Comparison of ENCODE assay signal across 21 mouse cellular contexts in genomic region chr19:26761257-26761656, GRCm38 (mm10).
A peak's percentile ranks its signal among the peaks of the same experiment; 100 is the strongest.
DNase-seq lines count a peak whose midpoint lies in the region; ATAC-seq and TF ChIP-seq lines count a peak whose summit lies in the region.
"Had no signal": no experiment of that assay in that cellular context is flagged by ENCODE, and none has a peak within 500 bp of the region (broad histone marks: within the 10 kb centered on the region; RNA-seq: fewer than 3 reads in every experiment).

No protein-coding gene starts in this region.

- H3K9me3 ChIP-seq in forebrain, embryonic 14.5 days (replicated peaks; ENCODE audit: control insufficient read depth, low read length) = no peaks in the 10 kb centered on the region
- no peaks in the 10 kb centered on the region for H3K9me3 ChIP-seq in forebrain, embryonic 11.5 days (ENCODE audit: control insufficient read depth, low read length)
- no peaks in the 10 kb centered on the region for H3K9me3 ChIP-seq in midbrain, embryonic 12.5 days
- H3K9me3 ChIP-seq in midbrain, embryonic 11.5 days (ENCODE audit: control insufficient read depth, low read length) = no peaks in the 10 kb centered on the region
- no peaks in the 10 kb centered on the region for H3K9me3 ChIP-seq in embryonic facial prominence, embryonic 11.5 days (replicated peaks; ENCODE audit: control insufficient read depth, low read length)
- no peaks in the 10 kb centered on the region for H3K9me3 ChIP-seq in midbrain, postnatal 0 days (ENCODE audit: low read length)
- H3K9me3 ChIP-seq: embryonic facial prominence, embryonic 15.5 days; heart, embryonic 12.5 days; hindbrain, embryonic 15.5 days had no signal

- no peak for DNase-seq in forebrain, embryonic 14.5 days (ENCODE audit: low spot score)
- no peak for DNase-seq in forebrain, embryonic 11.5 days (ENCODE audit: low spot score)
- no peak for DNase-seq in midbrain, embryonic 11.5 days (ENCODE audit: low spot score, missing footprints)
- DNase-seq in embryonic facial prominence, embryonic 11.5 days (ENCODE audit: low spot score) = peak; percentile 57
- DNase-seq in midbrain, postnatal 0 days (ENCODE audit: low spot score) = no peak
- no peak for DNase-seq in spleen, postnatal 4 days (ENCODE audit: low spot score in 2 of 2)
- DNase-seq: adrenal gland, adult 8-10 months; adrenal gland, postnatal 36 days; cerebellum, adult 11 months; cerebellum, adult 9-10 months; cerebellum, postnatal 25 days; gastrocnemius, adult 2 months; gastrocnemius, postnatal 25 days; heart, postnatal 36 days; kidney, adult 2 months had no signal

- peaks cover 9% of the 10 kb centered on the region; the same call in 1 of the 2 replicates for H3K36me3 ChIP-seq in forebrain, embryonic 14.5 days (ENCODE audit: control insufficient read depth, insufficient read depth, low read length)
- no peaks in the 10 kb centered on the region for H3K36me3 ChIP-seq in forebrain, embryonic 11.5 days (ENCODE audit: control insufficient read depth, insufficient read depth, low read length)
- H3K36me3 ChIP-seq in midbrain, embryonic 12.5 days = 0 out of 2 replicates have a peak, but pooled peaks cover 6% of the 10 kb centered on the region
- H3K36me3 ChIP-seq in midbrain, embryonic 11.5 days (ENCODE audit: control insufficient read depth, insufficient read depth, low read length) = no peaks in the 10 kb centered on the region
- no peaks in the 10 kb centered on the region; the same call in 1 of the 2 replicates for H3K36me3 ChIP-seq in embryonic facial prominence, embryonic 11.5 days (replicated peaks; ENCODE audit: control insufficient read depth, insufficient read depth, low read depth, low read length)
- H3K36me3 ChIP-seq in midbrain, postnatal 0 days (ENCODE audit: insufficient read depth, low read length) = no peaks in the 10 kb centered on the region
- H3K36me3 ChIP-seq: heart, embryonic 12.5 days had no signal

- H3K4me2 ChIP-seq in forebrain, embryonic 14.5 days (ENCODE audit: low read length) = no peak overlapping the region
- no peak overlapping the region for H3K4me2 ChIP-seq in forebrain, embryonic 11.5 days (ENCODE audit: low read depth, low read length, severe bottlenecking)
- H3K4me2 ChIP-seq in midbrain, embryonic 12.5 days (replicated peaks) = no peak overlapping the region
- no peak overlapping the region for H3K4me2 ChIP-seq in midbrain, embryonic 11.5 days
- no peak overlapping the region for H3K4me2 ChIP-seq in embryonic facial prominence, embryonic 11.5 days (ENCODE audit: low read depth, low read length)
- no peak overlapping the region for H3K4me2 ChIP-seq in midbrain, postnatal 0 days (ENCODE audit: low read depth, low read length, poor library complexity, severe bottlenecking)
- H3K4me2 ChIP-seq: embryonic facial prominence, embryonic 15.5 days; heart, embryonic 12.5 days; hindbrain, embryonic 15.5 days had no signal

- H3K27me3 ChIP-seq in forebrain, embryonic 14.5 days (replicated peaks; ENCODE audit: control insufficient read depth, insufficient read depth, low read length) = no peaks in the 10 kb centered on the region
- H3K27me3 ChIP-seq in forebrain, embryonic 11.5 days (ENCODE audit: control insufficient read depth, insufficient read depth, low read length) = no peaks in the 10 kb centered on the region
- H3K27me3 ChIP-seq in midbrain, embryonic 12.5 days = no peaks in the 10 kb centered on the region
- H3K27me3 ChIP-seq in midbrain, embryonic 11.5 days (ENCODE audit: control insufficient read depth, insufficient read depth, low read length) = no peaks in the 10 kb centered on the region
- no peaks in the 10 kb centered on the region for H3K27me3 ChIP-seq in embryonic facial prominence, embryonic 11.5 days (ENCODE audit: control insufficient read depth, insufficient read depth, low read length)
- no peaks in the 10 kb centered on the region for H3K27me3 ChIP-seq in midbrain, postnatal 0 days (ENCODE audit: insufficient read depth, low read length)
- H3K27me3 ChIP-seq: embryonic facial prominence, embryonic 15.5 days; heart, embryonic 12.5 days; hindbrain, embryonic 15.5 days had no signal

- no peak overlapping the region for H3K27ac ChIP-seq in forebrain, embryonic 14.5 days (ENCODE audit: low read depth, low read length)
- no peak overlapping the region for H3K27ac ChIP-seq in forebrain, embryonic 11.5 days (ENCODE audit: low read depth, low read length)
- H3K27ac ChIP-seq in midbrain, embryonic 12.5 days (replicated peaks) = peak overlapping the region; percentile 61
- H3K27ac ChIP-seq in midbrain, embryonic 11.5 days (ENCODE audit: low read depth, low read length) = no peak overlapping the region
- H3K27ac ChIP-seq in embryonic facial prominence, embryonic 11.5 days (replicated peaks; ENCODE audit: low read depth, low read length) = no peak overlapping the region
- peak overlapping the region; percentile 32; the same call in 1 of the 2 replicates for H3K27ac ChIP-seq in midbrain, postnatal 0 days (ENCODE audit: low read depth, low read length)
- H3K27ac ChIP-seq: embryonic facial prominence, embryonic 15.5 days; gastrocnemius, adult 2 months; hindbrain, embryonic 15.5 days had no signal

- TF ChIP-seq CTCF in midbrain, postnatal 0 days (IDR thresholded peaks at IDR 0.05) = no peak

- peak; percentile 23; the same call in 1 of the 2 replicates for ATAC-seq in forebrain, embryonic 14.5 days
- ATAC-seq in forebrain, embryonic 11.5 days (replicated peaks; ENCODE audit: low FRiP score) = no peak
- ATAC-seq in midbrain, embryonic 12.5 days (ENCODE audit: low FRiP score, low read depth) = peak; percentile 56
- no peak for ATAC-seq in midbrain, embryonic 11.5 days (ENCODE audit: low FRiP score)
- ATAC-seq in embryonic facial prominence, embryonic 11.5 days (replicated peaks; ENCODE audit: insufficient number of reproducible peaks, low FRiP score, low TSS enrichment, low read depth) = no peak
- ATAC-seq in midbrain, postnatal 0 days (ENCODE audit: low FRiP score) = no peak; the same call in 1 of the 2 replicates
- ATAC-seq: intestine, embryonic 16.5 days had no signal

- no peaks in the 10 kb centered on the region for H3K4me1 ChIP-seq in forebrain, embryonic 14.5 days (ENCODE audit: control insufficient read depth, insufficient read depth, low read length)
- no peaks in the 10 kb centered on the region for H3K4me1 ChIP-seq in forebrain, embryonic 11.5 days (replicated peaks; ENCODE audit: control insufficient read depth, insufficient read depth, low read length)
- H3K4me1 ChIP-seq in midbrain, embryonic 12.5 days = peaks cover 18% of the 10 kb centered on the region
- H3K4me1 ChIP-seq in midbrain, embryonic 11.5 days (ENCODE audit: control insufficient read depth, insufficient read depth, low read length) = peaks cover 7% of the 10 kb centered on the region; the same call in 1 of the 2 replicates
- H3K4me1 ChIP-seq in embryonic facial prominence, embryonic 11.5 days (ENCODE audit: control insufficient read depth, insufficient read depth, low read length) = no peaks in the 10 kb centered on the region
- H3K4me1 ChIP-seq in midbrain, postnatal 0 days (ENCODE audit: insufficient read depth, low read length) = peaks cover 7% of the 10 kb centered on the region; the same call in 1 of the 2 replicates
- H3K4me1 ChIP-seq: hindbrain, embryonic 15.5 days had no signal

- H3K4me3 ChIP-seq in forebrain, embryonic 14.5 days (ENCODE audit: low read depth, low read length) = no peak overlapping the region
- H3K4me3 ChIP-seq in forebrain, embryonic 11.5 days (ENCODE audit: low read depth, low read length) = no peak overlapping the region
- no peak overlapping the region for H3K4me3 ChIP-seq in midbrain, embryonic 12.5 days
- H3K4me3 ChIP-seq in midbrain, embryonic 11.5 days (ENCODE audit: low read depth, low read length) = no peak overlapping the region
- no peak overlapping the region for H3K4me3 ChIP-seq in embryonic facial prominence, embryonic 11.5 days (ENCODE audit: low read depth, low read length)
- H3K4me3 ChIP-seq in midbrain, postnatal 0 days (ENCODE audit: low read depth, low read length) = no peak overlapping the region
- H3K4me3 ChIP-seq: embryonic facial prominence, embryonic 15.5 days; erythroblast, embryonic 14.5 days; gastrocnemius, adult 2 months; heart, embryonic 12.5 days; hindbrain, embryonic 15.5 days had no signal

- no peak overlapping the region for H3K9ac ChIP-seq in forebrain, embryonic 14.5 days (ENCODE audit: low read length)
- no peak overlapping the region for H3K9ac ChIP-seq in forebrain, embryonic 11.5 days (ENCODE audit: low read length)
- H3K9ac ChIP-seq in midbrain, embryonic 12.5 days (replicated peaks) = no peak overlapping the region
- no peak overlapping the region for H3K9ac ChIP-seq in midbrain, embryonic 11.5 days (ENCODE audit: low read length)
- no peak overlapping the region for H3K9ac ChIP-seq in embryonic facial prominence, embryonic 11.5 days (replicated peaks; ENCODE audit: low read length)
- H3K9ac ChIP-seq in midbrain, postnatal 0 days (replicated peaks; ENCODE audit: low read length, poor library complexity, severe bottlenecking) = no peak overlapping the region
- H3K9ac ChIP-seq: embryonic facial prominence, embryonic 15.5 days; heart, embryonic 12.5 days; hindbrain, embryonic 15.5 days had no signal

Comparison
In these comparisons a context has a peak if more than half of its experiments do, and no peak if none do; other contexts are left out.
1. ATAC-seq: peak in forebrain, embryonic 14.5 days (single experiment) and midbrain, embryonic 12.5 days (single experiment); none in forebrain, embryonic 11.5 days (single experiment), midbrain, embryonic 11.5 days (single experiment), embryonic facial prominence, embryonic 11.5 days (single experiment) and midbrain, postnatal 0 days (single experiment).
2. H3K27ac ChIP-seq: peak in midbrain, embryonic 12.5 days (single experiment) and midbrain, postnatal 0 days (single experiment); none in forebrain, embryonic 14.5 days (single experiment), forebrain, embryonic 11.5 days (single experiment), midbrain, embryonic 11.5 days (single experiment) and embryonic facial prominence, embryonic 11.5 days (single experiment).